Mouse (Mus musculus): ENCODE measurements around the gene Pth.
A peak's percentile ranks its signal among the peaks of the same experiment; 100 is the strongest.

Gene Pth

DNA sequence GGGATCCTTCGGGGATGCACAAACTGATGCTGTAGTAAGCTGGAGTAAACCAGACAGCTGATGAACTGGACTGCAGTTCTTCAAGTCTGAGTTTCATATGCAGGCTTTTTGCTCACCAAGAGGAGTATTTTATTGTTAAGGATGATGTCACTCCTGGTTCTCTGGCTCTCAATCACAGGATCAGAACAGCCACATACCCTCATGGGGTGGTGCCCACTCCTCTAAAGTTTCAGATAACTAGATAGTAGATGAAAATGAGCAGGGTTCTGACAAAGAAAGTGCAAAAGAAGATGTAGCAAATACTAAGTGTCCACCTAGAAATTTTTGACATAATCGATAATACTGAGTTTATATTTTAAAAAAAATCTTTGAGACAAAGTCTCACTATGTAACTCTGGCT is at the start of gene Pth:
Pth (minus strand) TSS at position 101 of the 400 bp plus-strand sequence.
- no peak for DNase-seq (ENCODE audit: low spot score)

DNA sequence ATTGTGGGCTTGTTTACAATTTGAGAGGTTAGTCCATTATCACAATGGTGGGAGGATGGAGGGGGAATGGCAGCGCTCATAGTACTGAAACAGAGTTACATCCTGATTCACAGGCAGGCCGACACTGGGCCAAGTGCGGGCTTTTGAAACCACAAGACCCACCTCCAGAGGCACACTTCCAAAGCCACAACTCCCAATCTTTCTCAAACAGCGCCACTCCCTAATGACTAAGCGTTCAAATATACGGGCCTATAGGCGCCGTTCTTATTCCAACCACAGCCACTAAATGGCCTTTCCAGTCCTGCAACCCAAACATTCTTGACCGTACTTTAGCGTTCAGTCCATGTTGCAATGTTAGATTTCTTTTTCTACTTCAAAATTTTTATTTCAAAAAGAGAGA is 47.9 kb upstream of the Pth start:
- DNase-seq (ENCODE audit: low spot score) = no peak

DNA sequence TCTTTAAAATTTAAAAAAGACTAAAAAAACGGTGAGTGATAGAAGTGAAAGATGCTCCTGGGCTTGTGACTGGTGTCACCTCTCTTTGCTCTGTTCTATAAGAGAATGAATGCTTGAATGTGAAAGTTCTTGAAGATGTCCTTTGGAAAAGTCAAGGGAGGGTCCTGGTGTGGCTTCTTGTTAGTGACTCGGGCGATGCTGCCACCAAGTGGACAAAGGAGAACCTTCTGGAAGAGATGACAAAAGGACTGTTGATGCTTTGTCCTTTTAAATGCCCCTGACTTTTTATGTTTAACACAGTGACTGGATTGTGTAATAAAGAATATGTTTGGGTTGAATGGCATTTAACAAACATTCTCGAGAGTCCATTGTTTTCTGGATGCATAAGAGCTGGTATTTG is 45.9 kb upstream of the Pth start:
- peak; percentile 15 for DNase-seq (ENCODE audit: low spot score)

DNA sequence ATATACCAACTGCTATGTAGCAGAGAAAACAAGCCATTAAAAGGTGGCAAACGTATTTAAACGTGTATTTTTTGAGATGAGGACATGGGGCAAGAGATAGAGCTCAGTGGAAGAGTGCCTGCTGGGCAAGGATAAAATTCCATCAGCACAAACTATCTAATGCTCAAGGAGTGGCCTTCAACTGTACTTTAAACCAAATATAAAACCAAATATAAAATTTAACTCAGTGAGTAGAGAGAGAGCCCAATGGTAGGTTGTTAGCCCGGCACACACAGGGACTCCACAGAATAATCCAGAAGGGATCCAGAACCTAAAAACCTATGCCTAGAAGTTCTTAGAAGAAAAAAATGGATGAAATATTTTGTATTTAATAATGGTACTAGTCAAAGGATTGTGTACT is 45.1 kb upstream of the Pth start:
- no peak for DNase-seq (ENCODE audit: low spot score)

DNA sequence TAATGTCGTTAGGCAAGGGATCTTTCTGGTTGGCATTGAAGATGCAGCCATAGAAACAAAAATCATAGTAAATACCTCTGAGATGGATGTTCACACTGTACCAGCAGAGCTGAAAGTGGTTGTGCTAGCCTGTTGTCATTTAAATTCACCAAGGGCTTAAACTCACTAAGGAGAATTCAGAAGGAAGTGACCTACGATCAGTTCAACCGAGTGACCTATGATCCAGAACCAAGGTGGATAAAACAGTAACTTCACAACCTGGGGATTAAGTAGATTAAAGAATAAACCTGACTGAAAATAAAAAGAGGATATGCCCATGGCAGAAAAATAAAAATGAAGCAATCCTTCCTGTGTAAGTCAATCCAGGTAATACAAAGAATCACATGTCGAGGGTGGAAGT is 44.5 kb upstream of the Pth start:
- no peak for DNase-seq (ENCODE audit: low spot score)

DNA sequence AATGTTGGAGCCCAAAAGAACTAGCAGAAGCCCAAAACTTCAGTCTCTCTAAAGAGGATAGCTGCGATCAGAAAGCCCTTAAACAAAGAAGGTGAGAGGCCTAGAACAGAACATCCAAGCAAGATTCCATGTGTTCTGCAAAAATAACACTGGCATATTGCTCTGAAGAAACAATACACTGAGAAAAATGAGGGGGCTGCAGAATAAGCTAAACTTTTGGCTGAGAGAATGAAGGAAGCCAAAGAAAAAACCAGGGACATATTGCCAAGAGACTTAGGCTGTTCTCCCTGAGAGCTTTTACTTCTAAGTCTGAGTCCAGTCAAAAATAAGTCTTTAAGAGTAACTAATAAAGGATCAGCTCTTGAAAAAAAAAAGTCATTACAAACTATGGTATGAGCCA is 32.4 kb upstream of the Pth start:
- DNase-seq (ENCODE audit: low spot score) = no peak

DNA sequence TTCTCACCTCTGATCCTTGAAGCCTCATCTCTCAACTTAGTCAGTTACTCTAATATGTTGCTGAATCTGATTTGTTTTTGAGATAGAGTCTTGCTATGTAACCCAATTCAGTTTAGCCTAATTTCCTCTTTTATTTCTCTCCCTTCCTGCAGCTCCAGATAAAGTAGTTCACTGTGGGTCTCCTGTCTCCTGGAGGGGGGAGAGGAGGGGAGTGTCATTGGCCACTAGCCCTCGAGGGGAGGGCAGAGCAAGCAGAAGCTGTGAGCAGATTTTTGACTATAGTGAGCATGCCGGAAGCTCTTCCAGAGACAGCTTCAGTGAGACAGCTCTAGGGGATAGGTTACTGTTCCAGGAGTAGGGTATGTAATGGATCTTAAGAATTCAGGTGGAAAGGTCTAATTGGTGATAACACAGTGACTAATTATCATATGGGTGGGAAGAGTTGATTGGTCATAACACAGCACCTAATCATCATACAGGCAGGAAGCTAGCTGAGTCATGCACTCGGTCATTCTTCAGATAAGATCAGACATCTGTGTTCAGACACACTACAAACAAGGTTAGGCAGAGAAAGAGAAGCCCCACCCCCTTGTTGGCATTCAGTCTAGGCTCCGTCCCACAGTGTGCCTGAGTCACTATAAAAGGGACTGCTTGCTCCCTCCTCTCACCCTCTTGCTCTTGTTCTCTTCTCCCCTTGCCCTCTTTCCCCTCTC is 30.9 kb upstream of the Pth start:
- DNase-seq (ENCODE audit: low spot score) = no peak

DNA sequence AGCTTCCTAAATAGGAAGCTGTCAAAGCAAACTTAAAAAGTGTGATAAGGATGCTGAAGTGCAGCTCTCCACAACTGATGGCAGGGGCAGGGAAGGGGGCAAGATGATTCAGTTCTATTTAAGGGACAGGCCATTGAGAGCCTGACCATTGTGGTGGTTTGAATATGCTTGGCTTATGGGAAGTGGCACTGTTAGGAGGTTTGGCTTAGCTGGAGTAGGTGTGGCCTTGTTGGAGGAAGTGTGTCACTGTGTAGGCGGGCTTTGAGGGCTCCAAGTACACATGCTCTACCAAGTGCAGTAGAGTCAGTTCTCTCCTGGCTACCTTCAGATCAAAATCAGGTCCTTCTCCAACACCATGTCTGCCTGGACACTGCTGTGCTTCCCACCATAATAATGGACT is 28.2 kb upstream of the Pth start:
- no peak for DNase-seq (ENCODE audit: low spot score)

DNA sequence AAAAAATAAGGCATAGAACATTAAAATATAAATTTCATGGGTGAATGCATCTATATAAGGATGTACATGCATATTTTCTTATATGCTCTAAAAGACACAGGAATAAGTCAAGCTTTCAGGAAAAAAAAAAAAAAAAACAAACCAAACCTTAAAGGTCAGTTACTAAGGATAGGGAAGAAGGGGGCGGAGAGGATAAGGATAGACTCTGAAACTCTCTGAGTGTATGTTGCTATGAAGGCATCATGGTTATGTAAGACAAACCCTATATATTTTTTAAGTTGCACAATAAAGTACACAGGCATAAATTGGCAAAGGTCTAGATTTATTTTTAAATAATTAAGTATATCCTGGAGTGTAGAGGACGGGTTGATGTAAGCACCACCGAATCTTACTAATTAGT is 26.9 kb upstream of the Pth start:
- no peak for DNase-seq (ENCODE audit: low spot score)

DNA sequence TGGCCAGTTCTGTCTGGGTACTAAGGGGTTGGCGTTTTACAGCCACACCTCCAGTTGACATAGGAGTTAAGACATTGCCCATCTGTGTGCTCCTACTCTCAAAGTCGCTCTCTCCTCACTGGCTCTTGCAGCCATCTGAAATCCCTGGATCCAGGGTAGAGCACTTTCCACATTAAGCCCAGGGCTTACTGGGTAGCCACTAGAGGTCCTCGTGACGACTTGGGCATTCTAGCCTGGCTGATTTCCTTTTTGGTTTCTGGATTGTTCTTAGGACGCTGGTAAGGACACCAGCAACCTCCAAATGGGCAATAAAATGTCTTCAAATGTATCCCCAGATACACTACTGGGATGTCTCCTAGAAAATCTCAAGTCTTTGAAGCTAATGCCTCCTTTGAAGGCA is 20.3 kb upstream of the Pth start:
- no peak for DNase-seq (ENCODE audit: low spot score)

DNA sequence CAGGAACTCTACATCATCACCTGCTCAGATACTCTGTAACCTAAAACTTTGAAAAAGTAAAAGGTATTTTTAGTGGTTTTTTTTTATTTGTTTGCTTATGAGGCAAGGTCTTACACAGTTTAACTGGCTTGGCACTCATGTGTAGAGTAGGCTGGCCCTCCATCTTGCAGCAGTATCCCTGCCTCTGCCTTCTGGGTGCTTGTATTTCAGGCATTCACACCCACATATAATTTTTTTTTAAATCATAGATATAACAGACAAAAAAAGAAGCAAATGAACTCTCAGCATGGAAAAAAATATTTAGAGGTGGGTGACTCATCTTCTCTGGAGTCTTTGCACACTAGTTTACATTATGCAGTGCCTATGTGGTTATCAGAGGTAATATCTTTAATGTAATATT is 9.7 kb upstream of the Pth start:
- no peak for DNase-seq (ENCODE audit: low spot score)

DNA sequence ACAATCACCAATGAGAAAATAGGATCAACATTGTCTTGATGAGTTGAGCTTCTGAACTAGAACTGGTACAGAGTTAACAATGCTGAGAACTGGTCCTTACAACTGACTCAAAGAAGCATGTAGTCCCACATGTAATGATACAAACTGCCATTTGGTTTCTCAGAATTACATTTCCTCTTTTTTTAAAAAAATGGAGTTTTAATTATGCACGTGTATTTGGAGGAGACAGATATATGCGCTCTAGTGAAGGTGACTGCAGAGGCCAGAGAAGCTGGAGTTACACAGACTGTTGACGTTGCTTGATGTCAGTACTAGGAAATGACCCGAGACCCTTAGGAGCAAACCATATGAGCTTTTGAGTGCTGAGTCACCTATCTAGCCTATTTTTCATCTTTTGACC is 8.3 kb upstream of the Pth start:
- DNase-seq (ENCODE audit: low spot score) = no peak

DNA sequence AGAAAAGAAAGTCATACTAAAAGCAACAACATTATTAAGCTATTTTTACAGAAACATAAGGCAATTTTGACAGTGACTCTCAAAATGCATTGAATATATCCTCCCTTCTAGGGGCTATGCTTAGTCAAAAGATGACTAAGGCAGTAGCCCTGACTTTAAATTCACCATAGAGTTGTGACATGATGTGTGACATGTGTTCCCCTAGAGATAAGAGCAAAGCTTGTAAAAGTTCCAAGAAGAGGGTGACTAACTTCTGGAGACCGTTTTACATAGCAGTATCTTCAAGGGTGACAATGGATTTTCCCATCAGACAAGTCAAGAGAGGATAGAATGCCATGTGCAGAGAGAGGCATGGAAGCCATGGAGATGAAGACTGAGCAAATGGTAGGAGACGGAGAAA is 3.2 kb upstream of the Pth start:
- no peak for DNase-seq (ENCODE audit: low spot score)

DNA sequence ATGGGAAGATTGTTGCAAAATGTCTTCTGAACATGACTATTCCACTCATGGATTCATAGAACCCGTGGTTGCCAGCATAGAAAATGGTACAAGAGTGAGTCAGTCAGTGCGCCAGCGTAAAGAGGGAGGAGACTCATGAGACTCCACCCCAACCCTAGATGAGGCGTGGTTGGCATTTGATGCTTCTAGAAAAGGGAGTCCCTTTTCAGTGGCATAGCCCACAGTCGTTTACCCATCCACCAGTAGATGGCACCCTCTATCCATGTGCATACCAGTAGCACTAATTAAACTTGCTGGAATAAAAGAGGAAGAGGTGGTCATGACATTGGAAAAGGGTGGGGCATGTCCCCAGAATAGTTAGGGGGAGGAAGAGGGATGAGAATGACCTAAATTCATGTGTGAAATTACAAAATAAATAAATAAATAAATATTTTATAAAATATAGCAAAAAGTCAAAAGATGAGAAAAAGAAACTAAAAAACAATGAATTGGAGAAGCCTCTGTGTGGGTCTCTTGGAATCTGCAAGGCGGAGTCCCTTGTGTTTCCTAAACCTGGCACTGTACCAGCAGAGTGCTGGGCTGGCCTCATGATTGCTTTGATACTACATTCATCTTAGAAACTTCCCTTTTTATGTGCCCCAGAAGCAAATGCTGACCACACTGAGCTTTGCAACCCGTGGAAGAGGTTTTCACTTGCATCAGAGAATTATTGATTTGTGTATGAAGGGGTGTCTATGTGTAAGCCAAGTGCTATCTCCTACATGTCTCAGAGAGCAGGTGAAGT is 10.3 kb downstream of the Pth start:
- peak; percentile 52 for DNase-seq (ENCODE audit: low spot score)

DNA sequence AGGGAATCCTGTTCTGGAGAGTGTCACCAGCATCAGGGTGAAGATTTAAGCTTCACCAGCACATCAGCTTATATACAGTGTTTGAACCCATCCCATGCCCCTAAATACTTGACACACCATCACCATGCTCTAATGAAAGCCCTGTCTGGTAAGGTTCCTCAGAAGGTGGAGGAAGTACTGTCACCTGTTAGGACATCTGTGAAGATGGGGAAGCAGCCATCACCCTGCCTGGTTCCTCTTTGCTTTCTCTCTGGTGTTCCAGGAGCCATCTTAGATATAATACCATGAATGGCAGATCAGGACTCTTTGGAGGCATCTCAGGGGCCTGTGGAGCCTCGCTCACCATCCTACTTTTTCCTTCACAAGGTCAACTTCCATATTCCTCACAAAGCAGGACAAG is 15.7 kb downstream of the Pth start:
- DNase-seq (ENCODE audit: low spot score) = no peak

DNA sequence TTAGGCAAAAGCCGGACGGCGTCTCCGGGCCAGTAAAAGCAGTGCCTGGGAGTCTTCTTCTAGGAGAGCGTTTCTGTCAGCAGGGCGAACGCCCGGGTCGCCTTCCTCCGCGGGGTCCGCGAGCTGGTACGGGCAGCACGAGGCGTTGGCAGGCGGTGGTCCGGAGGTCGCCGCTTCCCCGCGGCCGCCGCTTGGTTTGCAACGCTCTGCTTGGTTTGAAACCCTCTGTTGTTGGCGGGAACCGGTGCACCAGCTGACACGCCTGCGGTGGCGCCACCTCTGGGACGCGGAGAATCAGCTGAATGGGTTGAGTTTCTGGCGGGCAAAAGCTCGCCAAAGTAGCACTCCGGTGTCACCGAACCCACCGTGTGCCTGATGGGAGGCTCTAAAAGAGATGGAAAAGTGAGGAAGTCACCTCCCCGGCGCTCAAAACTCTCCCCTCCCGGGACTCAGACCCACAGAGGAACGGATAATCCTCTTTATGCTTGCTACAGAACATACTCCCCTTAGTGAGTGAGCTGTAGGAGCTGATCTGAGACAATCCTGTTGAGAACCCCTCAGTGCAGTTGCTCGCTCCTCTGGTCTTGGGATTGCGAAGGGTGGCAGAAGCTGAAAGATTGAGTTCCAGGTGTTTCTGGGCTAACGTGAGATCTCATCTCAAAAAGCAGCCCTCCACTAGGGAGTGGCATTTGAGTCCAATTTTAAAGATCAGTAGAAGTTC is 18.6 kb downstream of the Pth start:
- peak; percentile 49 for DNase-seq (ENCODE audit: low spot score)

DNA sequence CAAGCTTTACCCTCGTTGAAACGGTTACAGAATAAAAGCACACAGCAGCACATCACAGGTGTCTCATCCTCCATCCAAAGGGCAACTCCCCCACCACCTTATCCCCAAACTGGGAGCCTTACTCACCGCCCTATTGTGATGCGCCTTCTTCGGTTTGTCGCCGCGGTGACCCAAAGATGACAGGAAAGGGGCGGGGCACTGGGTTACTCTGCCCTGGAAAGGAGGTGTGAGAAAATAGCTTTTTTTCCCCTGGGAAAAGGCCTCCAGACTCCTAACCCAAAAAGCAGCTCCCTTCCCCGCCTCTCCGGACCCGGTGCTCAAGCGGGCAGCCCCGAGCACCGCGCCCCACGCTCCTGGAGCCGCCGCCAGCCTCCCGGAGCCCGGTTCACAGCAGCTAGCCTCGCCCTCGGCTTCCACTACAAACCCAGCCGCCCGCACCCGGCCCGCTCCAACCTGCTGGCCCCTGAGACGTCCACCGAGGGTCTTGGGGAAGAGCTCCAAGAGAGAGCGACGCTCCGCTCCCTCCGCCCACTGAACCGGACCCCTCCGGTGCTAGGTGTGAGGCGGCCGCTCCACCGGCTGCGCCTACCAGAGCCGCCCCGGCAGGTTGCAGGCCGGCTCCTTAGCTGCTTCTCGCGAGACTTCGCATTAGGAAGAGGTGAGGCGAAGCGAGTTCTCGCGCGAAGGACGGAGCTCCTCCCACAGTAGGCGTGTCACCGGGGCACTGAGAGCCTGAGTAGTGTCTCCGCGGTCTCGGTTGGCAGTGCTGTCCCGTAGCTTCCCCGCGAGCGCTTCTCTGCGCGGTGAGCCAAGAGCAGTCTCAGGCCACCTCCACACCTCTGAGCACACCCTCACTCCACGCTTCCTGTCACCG is 19.4 kb downstream of the Pth start, which contains the start of gene Btbd10:
Btbd10 (minus strand) TSS at position 647 of the 874 bp plus-strand sequence.
- DNase-seq (ENCODE audit: low spot score) = peak; percentile 92

DNA sequence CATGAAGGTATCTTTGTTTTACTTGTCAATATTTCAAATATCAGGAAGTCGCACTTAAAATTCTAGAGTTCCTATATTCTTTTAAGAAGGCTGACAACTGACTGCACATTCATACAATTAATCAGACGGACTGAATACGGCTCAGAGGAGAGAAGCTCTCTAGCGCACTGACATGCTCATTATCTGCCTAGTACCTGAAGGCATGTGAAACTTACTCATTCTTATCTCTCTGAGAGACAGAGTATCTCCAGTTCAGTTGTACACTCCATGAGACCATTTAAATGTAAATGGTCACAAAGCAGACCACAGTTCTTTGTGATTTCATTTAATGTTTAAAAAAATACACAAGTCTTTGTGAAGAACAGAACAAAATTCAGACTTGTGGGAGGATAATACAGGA is 20.9 kb downstream of the Pth start:
- DNase-seq (ENCODE audit: low spot score) = no peak

DNA sequence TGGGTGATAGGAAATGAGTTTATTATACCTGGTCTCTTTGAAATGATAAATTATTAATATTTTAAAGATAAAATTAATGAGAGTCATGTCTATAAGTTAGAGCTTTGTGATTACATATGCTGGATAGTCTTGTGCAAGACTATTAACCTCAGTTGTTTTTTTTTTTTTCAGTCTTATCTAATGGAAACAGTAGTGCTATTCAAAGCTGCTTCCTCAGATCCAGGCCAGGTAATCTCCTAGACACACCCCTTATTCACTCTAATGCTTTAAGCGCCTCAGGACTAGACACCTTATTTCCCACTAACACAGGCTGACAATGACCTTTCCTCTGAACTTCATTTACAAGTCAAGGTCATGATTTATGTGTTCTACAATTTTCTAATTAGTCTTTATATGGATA is 39.3 kb downstream of the Pth start:
- DNase-seq (ENCODE audit: low spot score) = no peak

DNA sequence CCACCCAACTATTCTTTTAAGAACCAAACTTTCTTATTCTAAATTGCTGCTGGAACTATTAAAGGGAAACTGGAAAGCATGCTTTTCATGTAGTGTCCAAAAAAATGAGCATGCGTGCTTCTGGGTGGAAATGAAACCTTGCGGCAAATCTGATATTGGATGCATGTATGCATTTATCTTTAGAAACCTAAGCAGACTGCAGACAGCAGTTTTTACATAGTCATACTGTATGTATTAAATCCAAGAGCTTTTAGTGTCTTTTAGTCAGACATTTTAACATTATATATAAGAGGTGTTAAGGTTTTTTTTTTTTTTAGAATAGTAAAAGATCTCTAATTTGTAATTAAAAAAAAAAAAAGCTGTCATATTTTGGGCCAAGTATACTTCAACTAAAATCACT is 40.7 kb downstream of the Pth start:
- DNase-seq (ENCODE audit: low spot score) = no peak

DNA sequence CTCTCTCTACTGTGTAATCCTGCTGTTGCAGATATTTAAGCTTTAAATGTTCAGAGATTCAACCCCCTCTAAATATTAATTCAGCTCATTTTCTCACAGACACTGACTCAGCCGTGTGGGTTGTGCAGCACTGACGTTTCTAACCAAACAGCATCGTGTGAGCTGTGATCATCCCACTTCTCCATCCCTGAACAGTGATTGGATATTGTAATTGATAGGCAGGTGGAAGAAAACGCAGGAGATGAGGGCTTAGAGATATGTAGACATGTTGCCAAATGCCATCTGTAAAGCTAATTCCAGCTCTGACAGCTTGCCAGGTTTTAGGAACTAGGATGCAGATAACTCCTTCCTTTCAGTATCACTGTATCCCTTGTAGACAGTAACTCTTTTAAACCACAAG is 41.1 kb downstream of the Pth start:
- DNase-seq (ENCODE audit: low spot score) = no peak

Data from ovary, postnatal 14 days (tissue).